Mouse (Mus musculus): Measurements from ENCODE around the gene Sv2b. TPM values are rescaled to one million over a fixed set of nuclear protein-coding genes. Genes with fewer than 3 reads are reported as not detected.
A peak's percentile ranks its signal among the peaks of the same experiment; 100 is the strongest.

Sv2b gene
- polyA plus RNA-seq, 1 experiment from 2014 or later: 1.2 TPM

GRCm38 (mm10) chr7:75110689-75111088 lies 198.4 kb downstream of the Sv2b start:
- H3K4me3 ChIP-seq (ENCODE audit: low read length): no peak overlapping the region
- H3K36me3 ChIP-seq (ENCODE audit: control insufficient read depth, insufficient read depth, low read length): no peaks in the 10 kb centered on the region
- H3K9me3 ChIP-seq (ENCODE audit: control insufficient read depth, low read length): no peaks in the 10 kb centered on the region
- H3K9ac ChIP-seq (ENCODE audit: low read depth, low read length): no peak overlapping the region
- no peaks in the 10 kb centered on the region for H3K4me1 ChIP-seq (ENCODE audit: control insufficient read depth, insufficient read depth, low read length)
- no peak overlapping the region for H3K4me2 ChIP-seq (replicated peaks; ENCODE audit: low read depth, low read length)
- no peaks in the 10 kb centered on the region for H3K27me3 ChIP-seq (ENCODE audit: control insufficient read depth, insufficient read depth, low read length)
- 10% methylated on average over 6 of the region's 6 CpGs for WGBS
- no peak overlapping the region for H3K27ac ChIP-seq (ENCODE audit: low read depth, low read length)
- 0 out of 2 replicates have a peak, but pooled peaks have one; percentile 32 for ATAC-seq (ENCODE audit: low FRiP score, low TSS enrichment)

GRCm38 (mm10) chr7:75107441-75107840 lies 201.6 kb downstream of the Sv2b start:
- Histone ChIP-seq H3K4me3 (ENCODE audit: low read length) (no peak overlapping the region), H3K27me3 (ENCODE audit: control insufficient read depth, insufficient read depth, low read length) (no peaks in the 10 kb centered on the region), H3K4me1 (ENCODE audit: control insufficient read depth, insufficient read depth, low read length) (no peaks in the 10 kb centered on the region), H3K27ac (ENCODE audit: low read depth, low read length) (no peak overlapping the region), H3K9me3 (ENCODE audit: control insufficient read depth, low read length) (no peaks in the 10 kb centered on the region), H3K36me3 (ENCODE audit: control insufficient read depth, insufficient read depth, low read length) (no peaks in the 10 kb centered on the region), H3K9ac (ENCODE audit: low read depth, low read length) (no peak overlapping the region), H3K4me2 (replicated peaks; ENCODE audit: low read depth, low read length) (no peak overlapping the region)
- ATAC-seq (ENCODE audit: low FRiP score, low TSS enrichment): no peak

GRCm38 (mm10) chr7:75103900-75104299 lies 205.2 kb downstream of the Sv2b start:
- Histone ChIP-seq H3K4me2 (replicated peaks; ENCODE audit: low read depth, low read length) (no peak overlapping the region), H3K27ac (ENCODE audit: low read depth, low read length) (no peak overlapping the region)

GRCm38 (mm10) chr7:75102536-75103332 lies 206.3 kb downstream of the Sv2b start:
- H3K27ac ChIP-seq (ENCODE audit: low read depth, low read length): no peak overlapping the region
- 58% methylated on average over 17 of the region's 17 CpGs for WGBS
- H3K36me3 ChIP-seq (ENCODE audit: control insufficient read depth, insufficient read depth, low read length): no peaks in the 10 kb centered on the region
- H3K9me3 ChIP-seq (ENCODE audit: control insufficient read depth, low read length): no peaks in the 10 kb centered on the region
- no peaks in the 10 kb centered on the region for H3K4me1 ChIP-seq (ENCODE audit: control insufficient read depth, insufficient read depth, low read length)
- no peaks in the 10 kb centered on the region for H3K27me3 ChIP-seq (ENCODE audit: control insufficient read depth, insufficient read depth, low read length)
- no peak overlapping the region for H3K4me3 ChIP-seq (ENCODE audit: low read length)
- no peak overlapping the region for H3K9ac ChIP-seq (ENCODE audit: low read depth, low read length)
- no peak for ATAC-seq (ENCODE audit: low FRiP score, low TSS enrichment)
- H3K4me2 ChIP-seq (replicated peaks; ENCODE audit: low read depth, low read length): no peak overlapping the region

More at GRCm38 (mm10) chr7:75103900-75104299, 205.2 kb downstream of the Sv2b start:
- H3K27me3 ChIP-seq (ENCODE audit: control insufficient read depth, insufficient read depth, low read length): no peaks in the 10 kb centered on the region
- ATAC-seq (ENCODE audit: low FRiP score, low TSS enrichment): no peak
- H3K9ac ChIP-seq (ENCODE audit: low read depth, low read length): no peak overlapping the region
- H3K36me3 ChIP-seq (ENCODE audit: control insufficient read depth, insufficient read depth, low read length): no peaks in the 10 kb centered on the region
- 52% methylated on average over 1 of the region's 1 CpGs for WGBS
- H3K4me1 ChIP-seq (ENCODE audit: control insufficient read depth, insufficient read depth, low read length): no peaks in the 10 kb centered on the region
- no peak overlapping the region for H3K4me3 ChIP-seq (ENCODE audit: low read length)
- no peaks in the 10 kb centered on the region for H3K9me3 ChIP-seq (ENCODE audit: control insufficient read depth, low read length)

- Histone ChIP-seq H3K9me3 (ENCODE audit: control insufficient read depth, low read length) (no peaks in the 10 kb centered on the region), H3K4me1 (ENCODE audit: control insufficient read depth, insufficient read depth, low read length) (no peaks in the 10 kb centered on the region), H3K27ac (ENCODE audit: low read depth, low read length) (no peak overlapping the region), H3K27me3 (ENCODE audit: control insufficient read depth, insufficient read depth, low read length) (no peaks in the 10 kb centered on the region), H3K4me2 (replicated peaks; ENCODE audit: low read depth, low read length) (no peak overlapping the region), H3K4me3 (ENCODE audit: low read length) (no peak overlapping the region), H3K9ac (ENCODE audit: low read depth, low read length) (no peak overlapping the region), H3K36me3 (ENCODE audit: control insufficient read depth, insufficient read depth, low read length) (no peaks in the 10 kb centered on the region)
- WGBS: 81% methylated on average over 4 of the region's 4 CpGs
- no peak for ATAC-seq (ENCODE audit: low FRiP score, low TSS enrichment)
Measured at GRCm38 (mm10) chr7:75085473-75085872, 223.6 kb downstream of the Sv2b start.

- Histone ChIP-seq H3K9me3 (ENCODE audit: control insufficient read depth, low read length) (no peaks in the 10 kb centered on the region), H3K27me3 (ENCODE audit: control insufficient read depth, insufficient read depth, low read length) (no peaks in the 10 kb centered on the region), H3K9ac (ENCODE audit: low read depth, low read length) (no peak overlapping the region), H3K4me2 (replicated peaks; ENCODE audit: low read depth, low read length) (no peak overlapping the region), H3K36me3 (ENCODE audit: control insufficient read depth, insufficient read depth, low read length) (no peaks in the 10 kb centered on the region), H3K27ac (ENCODE audit: low read depth, low read length) (no peak overlapping the region), H3K4me1 (ENCODE audit: control insufficient read depth, insufficient read depth, low read length) (no peaks in the 10 kb centered on the region), H3K4me3 (ENCODE audit: low read length) (no peak overlapping the region)
- no peak for ATAC-seq (ENCODE audit: low FRiP score, low TSS enrichment)
Measured at GRCm38 (mm10) chr7:75080163-75080562, 228.9 kb downstream of the Sv2b start.

GRCm38 (mm10) chr7:75077560-75078208 lies 231.4 kb downstream of the Sv2b start:
- 74% methylated on average over 8 of the region's 8 CpGs for WGBS

More at GRCm38 (mm10) chr7:75077560-75078208, 231.4 kb downstream of the Sv2b start:
- ATAC-seq (ENCODE audit: low FRiP score, low TSS enrichment): no peak
- no peak overlapping the region for H3K9ac ChIP-seq (ENCODE audit: low read depth, low read length)
- H3K4me1 ChIP-seq (ENCODE audit: control insufficient read depth, insufficient read depth, low read length): no peaks in the 10 kb centered on the region
- H3K27me3 ChIP-seq (ENCODE audit: control insufficient read depth, insufficient read depth, low read length): no peaks in the 10 kb centered on the region
- no peak overlapping the region for H3K4me3 ChIP-seq (ENCODE audit: low read length)
- H3K36me3 ChIP-seq (ENCODE audit: control insufficient read depth, insufficient read depth, low read length): no peaks in the 10 kb centered on the region
- no peak overlapping the region for H3K4me2 ChIP-seq (replicated peaks; ENCODE audit: low read depth, low read length)
- H3K27ac ChIP-seq (ENCODE audit: low read depth, low read length): no peak overlapping the region
- H3K9me3 ChIP-seq (ENCODE audit: control insufficient read depth, low read length): no peaks in the 10 kb centered on the region

Other genes starting within 250 kb of the Sv2b start
- gene Akap13, start 146.3 kb upstream of the Sv2b start, polyA plus RNA-seq (2014; fragmentation: Nextera tagmentation; extraction: Ambion mirVana): 45.0 and 69.8 TPM in 2 replicates

Data from kidney, embryonic 14.5 days (tissue).